Mouse (Mus musculus) erythroblast, embryonic 14.5 days (primary cell): ENCODE measurements around the gene Csrnp3.

Experiments used
- GATA1 ChIP-seq: IDR thresholded peaks from 2 replicates; pipeline ENCODE4 v1.6.1; 2012; ENCODE audit warnings: low read length, inconsistent platforms, mixed read lengths
- TAL1 ChIP-seq: IDR thresholded peaks from 3 replicates; pipeline ENCODE4 v1.6.1; 2012; ENCODE audit warnings: low read length, inconsistent platforms, mixed read lengths

GRCm38 (mm10) chr2:66023419-66023818 lies 177.9 kb downstream of the Csrnp3 start:
- TF ChIP-seq GATA1 (no peak), TAL1 (no peak)
